Mouse (Mus musculus): Measurements from ENCODE around the gene Mepe.
A peak's percentile ranks its signal among the peaks of the same experiment; 100 is the strongest.

Gene Mepe

DNA sequence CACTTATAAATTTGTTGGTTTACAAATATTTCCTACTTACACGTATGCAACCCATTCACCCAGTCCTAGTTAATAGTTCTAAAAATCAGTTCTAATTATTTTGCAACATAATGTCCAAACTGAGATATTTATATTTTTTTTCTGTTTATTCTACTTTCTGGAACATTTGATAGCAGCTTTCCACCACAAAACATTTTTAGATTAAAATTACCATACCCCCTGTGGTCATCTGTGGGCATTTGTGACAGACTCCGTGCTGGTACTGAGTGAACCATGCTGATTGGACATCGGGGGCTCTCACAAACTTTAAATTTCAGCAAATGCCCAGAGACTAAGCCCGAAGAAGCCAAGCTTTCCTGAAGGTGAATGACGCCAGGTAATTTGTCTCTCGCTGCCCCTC, at the start of gene Mepe:
TSS of gene Mepe (plus strand) at position 301 of the 400 bp plus-strand sequence.
- DNase-seq (ENCODE audit: low read depth): no peak

DNA sequence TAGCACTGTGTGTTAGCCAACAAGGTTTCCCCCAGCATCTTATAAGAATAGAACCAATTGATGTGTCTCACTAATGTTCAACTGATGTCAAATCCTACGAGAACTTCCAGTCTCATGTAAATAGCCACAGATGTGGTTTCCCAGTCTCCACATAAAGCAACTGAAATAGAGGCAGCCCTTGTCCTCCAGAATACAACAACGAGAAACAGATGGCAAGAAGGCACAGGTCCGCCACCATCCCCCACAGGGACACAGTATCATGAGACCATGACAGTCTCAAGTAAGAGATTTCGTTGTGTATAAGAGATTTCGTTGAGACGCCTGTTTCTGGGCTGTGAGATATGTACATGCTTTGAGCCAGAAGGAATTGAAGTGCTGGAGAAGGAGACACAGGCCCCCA, 30.9 kb upstream of the Mepe start:
- DNase-seq (ENCODE audit: low read depth): no peak

DNA sequence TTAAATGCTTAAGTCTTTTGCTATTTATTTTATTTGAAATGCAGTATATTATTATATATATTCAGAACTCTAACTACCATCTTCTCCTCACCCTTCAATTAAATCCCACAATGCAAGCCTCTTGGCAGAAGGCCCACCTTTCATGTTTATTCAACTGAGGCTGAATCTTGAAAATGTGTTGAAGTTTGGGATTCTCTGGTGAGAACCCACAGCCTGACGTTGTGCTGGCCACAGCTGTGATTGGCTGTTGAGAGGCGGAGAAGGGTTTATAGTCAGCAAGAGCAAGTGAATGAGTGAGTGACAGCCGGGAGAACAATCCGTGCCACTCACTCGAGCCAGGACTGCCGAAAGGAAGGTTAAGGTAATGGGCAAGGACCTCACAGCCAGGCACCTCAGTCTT, 26.1 kb upstream of the Mepe start, which contains the start of gene Ibsp:
TSS of gene Ibsp (plus strand) at position 178 of the 400 bp plus-strand sequence.
- DNase-seq (ENCODE audit: low read depth): no peak

DNA sequence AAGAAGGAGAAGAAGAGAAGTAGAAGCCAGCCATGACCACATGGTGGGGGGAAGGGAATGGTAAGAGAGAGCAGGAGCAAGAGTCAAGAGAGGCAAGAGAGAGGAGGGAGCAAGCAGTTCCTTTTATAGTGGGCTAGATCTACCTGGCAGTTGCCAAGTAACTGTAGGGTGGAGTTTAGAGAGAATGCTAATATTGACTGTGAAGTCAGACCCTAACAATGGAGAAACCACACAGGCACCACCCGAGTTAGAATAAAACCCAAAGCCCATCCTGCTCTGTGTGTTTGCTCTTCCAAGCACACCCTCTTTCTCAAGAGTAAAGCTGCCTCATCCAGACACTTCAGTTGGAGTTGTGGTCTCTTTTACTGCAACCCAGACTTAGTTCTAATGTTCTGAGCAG, 11.1 kb upstream of the Mepe start:
- DNase-seq (ENCODE audit: low read depth): no peak

DNA sequence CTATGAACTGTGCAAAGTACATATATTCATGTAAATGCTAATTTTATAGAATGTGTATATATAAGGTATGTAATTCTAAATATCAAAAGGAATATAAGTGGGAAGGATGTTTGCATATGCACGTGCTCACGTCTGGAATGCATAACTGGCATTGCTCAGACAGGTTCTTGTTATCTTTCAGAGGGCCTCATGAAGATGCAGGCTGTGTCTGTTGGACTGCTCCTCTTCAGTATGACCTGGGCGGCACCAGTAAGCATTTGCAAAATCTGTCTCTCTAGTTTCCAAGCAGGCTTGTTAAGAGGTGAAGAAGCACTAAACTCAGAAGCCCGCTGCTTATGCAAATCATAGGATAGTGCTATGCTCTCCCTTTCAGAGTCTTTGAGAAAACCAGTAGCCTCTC, 1.8 kb downstream of the Mepe start:
- no peak for DNase-seq (ENCODE audit: low read depth)

DNA sequence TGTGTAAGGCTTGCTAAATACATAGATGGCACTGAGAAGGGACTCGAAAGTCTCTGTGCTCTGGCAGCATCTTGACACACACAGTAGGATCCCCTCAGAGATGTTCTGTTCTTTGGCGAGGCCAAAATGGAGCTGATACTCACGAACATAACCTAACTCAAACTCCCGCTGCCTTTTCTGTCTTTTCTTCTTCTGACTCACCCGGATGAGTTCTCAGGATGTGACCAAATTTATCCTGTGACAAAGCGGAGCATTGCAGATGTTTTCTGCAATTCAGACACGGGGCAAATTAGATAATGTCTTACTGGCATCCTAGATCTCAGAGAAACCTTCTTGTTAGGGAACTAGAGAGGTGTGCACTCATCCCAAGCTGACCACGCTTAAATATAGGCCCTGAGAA, 2.3 kb downstream of the Mepe start:
- no peak for DNase-seq (ENCODE audit: low read depth)

DNA sequence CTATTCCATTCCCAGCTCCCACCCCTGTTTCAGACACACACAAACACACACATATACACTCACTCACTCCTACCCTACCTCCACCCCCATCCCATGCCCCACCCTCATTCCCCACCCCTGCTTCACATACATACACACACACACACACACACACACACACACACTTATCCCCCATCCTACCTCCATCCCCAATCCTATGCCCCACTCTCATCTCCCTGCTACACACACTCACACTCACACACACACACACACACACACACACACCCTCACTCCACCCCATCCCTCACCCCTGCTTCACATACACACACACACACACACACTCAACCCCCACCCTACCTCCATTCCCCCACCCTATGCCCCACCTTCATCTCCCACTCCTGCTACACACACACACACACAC, 2.7 kb downstream of the Mepe start:
- no peak for DNase-seq (ENCODE audit: low read depth)

DNA sequence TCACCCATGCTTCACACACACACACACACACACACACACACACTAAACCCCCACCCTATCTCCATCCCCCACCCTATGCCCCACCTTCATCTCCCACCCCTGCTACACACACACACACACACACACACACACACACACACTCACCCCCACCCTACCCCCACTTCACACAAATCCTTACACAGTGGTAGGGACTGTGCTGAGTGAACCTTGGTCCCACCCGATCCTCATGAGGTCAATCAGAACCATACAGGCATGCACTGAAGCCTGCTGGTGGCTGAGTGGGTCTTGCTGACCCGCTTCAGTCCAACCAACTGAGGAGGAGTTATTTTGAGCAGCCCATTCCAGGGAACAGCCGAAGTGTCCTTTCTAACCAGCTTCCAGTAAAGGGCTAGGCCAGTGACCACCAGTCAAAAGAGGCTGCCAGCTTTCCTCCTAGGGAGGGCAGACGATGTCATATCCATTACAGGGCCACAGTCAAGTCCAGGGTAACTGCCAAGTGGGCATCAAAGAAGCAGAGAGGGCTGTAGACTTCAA, 3.3 kb downstream of the Mepe start:
- no peak for DNase-seq (ENCODE audit: low read depth)

DNA sequence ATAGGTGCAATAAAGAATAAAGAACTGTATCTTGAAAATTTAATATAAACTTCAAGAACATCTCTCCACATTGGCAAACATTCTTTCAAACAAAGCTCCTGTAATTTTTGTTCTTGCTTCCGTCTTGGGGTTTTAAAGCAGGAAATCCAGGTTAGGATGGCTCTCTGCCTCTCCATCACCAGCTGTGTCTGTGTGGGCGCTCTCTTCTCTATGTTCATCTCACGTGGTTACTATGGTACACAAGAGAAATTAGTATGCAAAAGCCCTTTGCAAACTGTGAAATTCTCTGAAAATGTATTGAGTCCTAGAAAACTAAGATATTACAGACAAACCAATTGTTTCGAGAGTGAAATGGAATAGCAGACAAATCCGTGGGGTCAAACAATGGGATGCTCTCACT, 4.3 kb downstream of the Mepe start:
- no peak for DNase-seq (ENCODE audit: low read depth)

DNA sequence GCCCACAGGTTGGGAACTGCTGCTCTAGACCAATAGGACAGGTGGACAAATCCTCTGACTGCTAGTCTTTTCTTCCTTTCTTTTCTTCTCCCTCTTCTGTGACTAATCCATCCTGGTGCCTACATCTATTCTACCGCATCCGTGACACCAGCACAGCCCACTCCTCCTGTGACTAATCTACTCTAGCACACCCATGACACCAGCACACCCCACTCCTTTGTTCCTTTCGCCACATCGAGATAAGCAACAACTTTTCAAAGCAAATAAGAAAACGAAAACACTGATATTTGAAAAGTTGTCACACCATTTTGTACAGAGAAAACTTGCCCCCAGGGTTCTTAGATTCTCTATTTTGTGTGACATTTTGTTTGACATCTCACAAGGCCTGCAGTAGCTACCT, 5.0 kb downstream of the Mepe start:
- DNase-seq (ENCODE audit: low read depth): no peak

DNA sequence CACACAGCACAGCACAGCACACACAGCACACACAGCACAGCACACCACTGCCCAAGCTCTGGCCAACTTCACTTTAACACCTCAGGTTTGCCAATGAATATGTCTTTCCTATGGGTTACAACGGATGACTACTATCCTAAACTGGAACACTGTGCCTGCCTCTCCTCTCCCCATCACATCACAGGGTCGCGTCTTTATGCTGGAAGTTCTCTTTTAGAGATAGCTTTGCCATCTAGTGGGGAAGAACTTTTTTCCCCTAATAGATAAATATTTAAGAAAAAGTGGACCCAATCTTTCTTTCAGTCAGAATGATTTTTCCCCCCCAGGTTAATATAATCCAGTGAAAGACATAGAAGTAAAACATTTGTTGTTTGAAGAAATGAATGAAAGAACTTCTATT, 7.2 kb downstream of the Mepe start:
- DNase-seq (ENCODE audit: low read depth): no peak

DNA sequence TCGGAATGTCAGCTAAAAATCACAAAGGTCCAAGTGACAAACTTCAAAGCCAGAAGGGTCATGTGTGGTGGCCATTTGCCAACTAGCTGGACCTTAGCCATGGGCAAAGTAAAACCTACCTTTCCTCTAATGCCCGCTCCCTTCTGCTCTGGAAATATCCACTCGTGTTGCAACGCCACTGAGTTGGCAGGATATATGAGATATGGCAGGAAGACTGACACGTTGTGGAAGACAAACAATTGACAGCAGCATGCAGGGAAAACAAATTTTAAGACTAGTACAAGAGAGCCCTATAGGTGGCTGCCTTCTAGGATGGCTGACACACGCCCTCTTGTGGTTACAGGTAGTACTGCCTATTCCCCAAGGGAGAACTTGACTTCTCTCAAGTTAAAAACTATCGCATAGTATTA, 8.1 kb downstream of the Mepe start:
- DNase-seq (ENCODE audit: low read depth): peak; percentile 29

DNA sequence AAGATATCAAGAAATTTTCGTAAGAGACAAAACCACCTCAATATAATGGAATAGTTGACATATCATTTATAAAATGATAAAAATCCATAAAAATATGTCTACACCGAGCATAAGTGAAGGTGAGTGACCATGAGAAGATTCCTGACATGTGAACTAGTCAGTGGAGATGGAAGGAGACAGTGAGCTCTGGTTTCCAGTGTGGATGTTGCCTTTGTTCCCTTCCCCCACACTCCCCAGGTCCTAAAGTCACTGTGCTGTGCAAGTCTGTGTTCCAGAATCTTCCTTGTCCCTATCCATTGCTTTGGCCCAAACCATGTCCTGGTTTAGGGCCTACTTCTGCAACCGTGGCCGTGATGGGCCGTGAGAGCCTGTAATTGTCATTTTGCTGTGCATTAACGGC, 8.5 kb downstream of the Mepe start:
- DNase-seq (ENCODE audit: low read depth): no peak

DNA sequence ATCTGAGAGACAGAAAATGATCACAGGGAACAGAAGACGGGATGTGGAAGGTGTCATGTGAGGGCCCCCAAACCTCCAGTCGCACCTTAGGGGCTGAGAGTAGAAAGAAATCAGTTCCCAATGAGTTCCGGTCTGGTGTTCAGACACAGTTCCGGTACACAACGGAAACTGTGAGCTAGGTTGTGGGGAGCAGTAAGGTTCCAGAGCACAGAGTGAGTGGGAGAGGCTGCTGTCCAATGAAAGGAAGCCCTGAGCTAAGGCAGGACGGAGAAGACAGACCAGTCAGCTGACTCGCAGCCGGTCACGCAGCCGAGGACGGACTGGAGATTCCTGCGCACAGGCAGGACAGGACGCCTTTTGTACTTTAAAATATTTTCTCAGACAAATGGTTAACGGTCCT, 9.4 kb downstream of the Mepe start:
- DNase-seq (ENCODE audit: low read depth): no peak

DNA sequence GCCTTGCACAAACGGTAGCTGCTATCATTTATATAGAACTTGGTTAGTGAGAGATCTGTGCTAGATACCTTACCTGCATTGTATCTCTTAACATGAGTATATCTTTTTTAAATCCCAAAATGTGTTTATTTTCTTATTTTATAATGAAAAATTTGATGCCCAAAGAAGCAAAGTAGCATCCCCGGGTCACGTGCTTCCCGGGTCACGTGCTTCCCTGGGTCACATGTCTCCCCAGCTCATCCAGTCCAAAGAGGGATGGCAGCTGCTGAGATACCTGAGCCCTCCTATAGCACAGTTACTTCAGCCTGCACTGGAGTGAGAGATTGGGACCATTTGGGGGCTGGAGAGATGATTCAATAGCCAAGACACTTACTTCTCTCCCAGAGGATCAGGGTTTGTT, 10.8 kb downstream of the Mepe start:
- no peak for DNase-seq (ENCODE audit: low read depth)

DNA sequence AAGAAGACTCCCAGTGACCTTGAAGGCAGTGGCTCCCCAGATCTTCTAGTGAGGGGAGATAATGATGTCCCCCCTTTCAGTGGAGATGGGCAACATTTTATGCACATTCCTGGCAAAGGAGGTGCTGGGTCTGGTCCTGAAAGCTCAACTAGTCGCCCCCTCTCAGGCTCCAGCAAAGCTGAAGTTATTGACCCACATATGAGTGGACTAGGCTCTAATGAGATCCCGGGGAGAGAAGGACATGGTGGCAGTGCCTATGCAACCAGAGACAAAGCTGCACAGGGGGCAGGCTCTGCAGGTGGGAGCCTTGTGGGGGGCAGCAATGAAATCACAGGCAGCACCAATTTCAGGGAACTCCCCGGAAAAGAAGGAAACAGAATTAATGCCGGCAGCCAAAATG, 12.4 kb downstream of the Mepe start:
- no peak for DNase-seq (ENCODE audit: low read depth)

DNA sequence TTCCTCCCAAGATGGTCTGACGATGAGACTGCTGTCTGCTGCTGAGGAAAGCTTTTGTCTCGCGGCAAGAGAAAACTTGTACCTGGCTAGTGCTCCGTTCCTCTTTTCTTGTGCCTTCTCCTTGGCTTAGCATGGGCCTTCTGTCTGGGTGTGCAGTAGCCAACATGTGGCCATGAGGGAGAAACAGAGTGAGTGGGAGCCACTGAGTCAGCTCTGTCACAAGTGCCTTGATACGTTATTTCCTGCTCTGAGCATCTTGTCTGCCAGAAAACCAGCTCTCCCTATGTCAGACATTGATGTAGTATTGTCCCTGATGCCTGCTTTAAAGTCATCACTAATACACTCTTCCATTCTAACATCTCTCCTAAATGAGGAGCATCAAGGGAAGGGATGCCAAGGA, 13.9 kb downstream of the Mepe start:
- DNase-seq (ENCODE audit: low read depth): no peak

DNA sequence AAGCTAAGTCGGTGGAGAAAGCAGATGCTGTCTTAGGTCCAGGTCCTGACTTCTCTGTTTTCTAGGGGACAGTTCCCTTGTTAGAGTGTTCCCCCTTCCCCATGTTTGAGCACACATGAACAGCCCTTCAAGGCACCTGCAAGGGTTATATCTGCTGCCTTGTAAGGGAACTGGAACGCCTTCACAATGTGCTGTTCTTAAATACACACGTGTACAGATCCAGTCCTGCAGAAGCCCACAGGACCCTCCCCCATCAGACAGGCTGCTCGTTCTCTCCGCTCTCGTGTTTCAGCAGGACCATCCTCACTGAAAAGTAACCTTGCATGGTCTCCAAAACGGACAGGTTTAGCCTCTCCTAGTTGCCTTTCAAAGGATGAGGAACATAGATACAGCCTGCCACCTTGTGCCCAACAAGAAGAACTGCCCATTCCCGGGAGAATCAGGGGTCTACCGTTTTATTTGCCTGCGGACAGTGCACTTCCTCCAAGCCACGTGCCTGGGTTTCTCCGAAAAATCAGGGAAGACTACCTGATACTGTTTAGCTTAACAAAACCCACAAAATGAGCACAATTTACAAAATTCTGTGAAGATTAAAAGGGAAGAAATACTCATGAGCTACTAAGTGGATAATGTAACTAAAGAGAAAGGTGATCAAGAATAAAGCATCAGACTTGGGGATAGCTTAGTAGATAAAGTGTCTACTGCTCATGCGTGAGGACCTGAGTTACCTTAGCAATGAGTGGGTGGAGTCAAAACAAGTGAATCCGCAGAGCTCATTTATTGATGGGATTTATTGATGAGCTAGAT, 14.8 kb downstream of the Mepe start:
- DNase-seq (ENCODE audit: low read depth): peak; percentile 23

DNA sequence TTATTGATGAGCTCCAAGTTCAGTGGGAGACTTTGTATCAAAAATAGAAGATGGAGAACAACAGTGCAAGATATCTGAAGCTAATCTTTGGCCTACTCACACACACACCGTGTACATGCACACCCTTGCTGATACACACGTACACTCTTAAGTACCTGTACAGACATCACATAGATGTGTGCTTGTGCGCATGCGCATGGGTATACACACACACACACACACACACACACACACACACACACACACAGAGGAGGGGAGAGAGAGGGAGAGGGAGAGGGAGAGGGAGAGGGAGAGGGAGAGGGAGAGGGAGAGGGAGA, 15.3 kb downstream of the Mepe start:
- DNase-seq (ENCODE audit: low read depth): no peak

DNA sequence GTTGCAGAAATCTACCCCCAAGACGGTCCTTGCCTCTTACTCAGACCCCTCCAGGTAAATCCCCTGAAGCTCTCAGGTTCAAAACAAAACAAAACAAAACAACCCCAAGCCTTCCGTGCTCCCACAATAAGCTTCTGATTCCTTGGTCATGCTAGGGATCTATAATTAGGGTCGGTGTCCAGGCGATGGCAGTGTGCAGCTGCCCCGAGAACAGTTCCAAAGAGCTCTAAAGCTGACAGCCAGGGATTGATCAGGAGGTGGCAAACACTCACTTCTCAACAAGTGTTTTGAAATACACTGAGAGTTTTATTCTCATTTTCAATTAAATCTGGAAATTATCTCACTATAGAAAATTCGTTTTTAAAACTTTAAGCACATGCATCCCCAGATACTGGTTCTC, 17.8 kb downstream of the Mepe start:
- DNase-seq (ENCODE audit: low read depth): no peak

DNA sequence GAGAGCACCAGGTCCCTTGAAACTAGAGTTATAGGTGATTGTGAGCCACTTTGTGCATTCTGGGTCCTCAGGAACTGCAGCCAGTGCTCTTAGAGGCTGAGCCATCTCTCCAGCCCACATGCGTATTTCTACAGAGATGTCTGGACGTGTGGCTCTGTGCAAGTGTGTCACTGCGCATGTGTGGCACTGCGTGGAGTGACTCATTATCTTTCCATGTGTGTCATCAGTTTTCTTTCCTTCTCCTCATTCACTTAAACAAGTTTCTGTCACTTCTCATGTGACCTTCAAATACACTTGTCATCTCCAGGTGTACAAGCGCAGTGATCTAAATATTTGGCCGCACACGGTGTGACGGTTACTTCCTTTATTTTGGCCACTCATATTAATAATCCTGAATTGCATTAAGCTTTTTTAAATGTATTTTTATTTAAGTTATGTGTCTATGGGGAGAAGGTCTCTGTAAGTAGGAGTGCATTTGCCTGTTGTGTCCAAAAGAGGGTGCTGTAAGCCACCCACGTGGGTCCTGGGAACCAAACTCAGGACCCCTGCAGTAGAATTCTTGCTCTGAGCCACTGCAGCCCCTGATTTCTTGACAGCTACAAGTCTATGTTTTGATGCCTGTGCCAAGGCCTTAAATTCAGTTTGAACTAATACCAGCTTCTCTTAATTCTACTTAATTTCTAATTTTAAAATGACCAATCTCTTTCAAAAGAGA, 19.6 kb downstream of the Mepe start:
- DNase-seq (ENCODE audit: low read depth): no peak

DNA sequence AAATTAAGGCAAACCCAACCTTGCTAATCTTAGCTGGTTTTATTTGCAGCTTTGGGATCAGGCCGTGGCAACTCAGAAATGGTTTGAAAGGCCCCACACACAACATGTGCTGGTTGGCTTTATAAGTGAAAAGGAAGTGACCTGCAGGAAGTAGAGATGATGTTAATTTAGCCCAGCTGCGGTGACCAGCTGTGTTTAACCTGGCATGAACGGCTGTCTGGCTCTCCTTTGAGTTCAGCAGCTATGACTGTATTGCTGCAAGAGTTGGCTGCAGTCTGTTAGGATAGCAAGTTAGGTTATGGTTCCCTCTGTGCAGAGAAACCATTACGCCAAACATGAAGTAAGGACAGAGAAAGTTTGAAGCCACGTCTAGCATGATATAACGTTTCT, 20.1 kb downstream of the Mepe start:
- DNase-seq (ENCODE audit: low read depth): no peak

DNA sequence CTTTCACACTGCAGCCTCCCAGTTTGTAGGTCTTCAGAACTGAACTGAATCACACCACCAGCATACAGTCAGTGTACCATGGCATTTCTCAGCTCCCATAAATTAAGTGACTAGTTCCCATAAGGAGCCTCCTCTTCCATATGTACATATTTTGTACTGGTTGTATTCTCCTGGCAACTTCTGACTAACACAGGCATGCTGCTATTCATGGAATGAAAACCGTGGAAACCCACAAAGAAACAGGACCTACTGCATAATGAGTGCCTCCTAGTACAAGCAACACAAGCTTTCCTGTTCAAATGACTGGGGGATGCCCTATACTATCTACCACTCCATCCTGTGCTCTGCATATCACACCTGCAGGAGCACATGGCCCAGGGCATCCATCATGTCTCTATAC, 25.9 kb downstream of the Mepe start:
- DNase-seq (ENCODE audit: low read depth): no peak

DNA sequence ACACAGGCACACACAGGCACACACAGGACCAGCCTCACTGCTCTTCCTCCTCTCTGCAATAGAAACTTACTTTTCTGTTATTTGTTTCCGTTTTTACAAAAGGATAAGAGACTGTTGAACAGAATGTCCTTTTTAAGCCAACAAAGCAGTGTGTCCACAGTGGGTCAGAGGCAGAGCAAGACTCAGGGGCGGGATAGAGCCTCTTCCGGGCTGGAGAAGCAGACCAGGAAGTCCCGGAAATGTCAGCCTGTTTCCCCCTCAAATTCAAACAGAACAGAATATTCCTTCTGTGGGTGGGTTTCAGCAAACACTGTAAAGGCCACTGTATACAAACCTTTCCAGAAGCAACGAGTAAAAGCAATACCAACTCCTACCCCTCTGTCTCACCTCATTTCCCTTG, 26.7 kb downstream of the Mepe start:
- no peak for DNase-seq (ENCODE audit: low read depth)

All from c-Kit-positive CD71-negative TER-119-negative erythroid progenitor cells, embryonic 14.5 days (primary cell).